Mouse (Mus musculus): Measurements from ENCODE around the gene Adamtsl4.
A peak's percentile ranks its signal among the peaks of the same experiment; 100 is the strongest.

DNA sequence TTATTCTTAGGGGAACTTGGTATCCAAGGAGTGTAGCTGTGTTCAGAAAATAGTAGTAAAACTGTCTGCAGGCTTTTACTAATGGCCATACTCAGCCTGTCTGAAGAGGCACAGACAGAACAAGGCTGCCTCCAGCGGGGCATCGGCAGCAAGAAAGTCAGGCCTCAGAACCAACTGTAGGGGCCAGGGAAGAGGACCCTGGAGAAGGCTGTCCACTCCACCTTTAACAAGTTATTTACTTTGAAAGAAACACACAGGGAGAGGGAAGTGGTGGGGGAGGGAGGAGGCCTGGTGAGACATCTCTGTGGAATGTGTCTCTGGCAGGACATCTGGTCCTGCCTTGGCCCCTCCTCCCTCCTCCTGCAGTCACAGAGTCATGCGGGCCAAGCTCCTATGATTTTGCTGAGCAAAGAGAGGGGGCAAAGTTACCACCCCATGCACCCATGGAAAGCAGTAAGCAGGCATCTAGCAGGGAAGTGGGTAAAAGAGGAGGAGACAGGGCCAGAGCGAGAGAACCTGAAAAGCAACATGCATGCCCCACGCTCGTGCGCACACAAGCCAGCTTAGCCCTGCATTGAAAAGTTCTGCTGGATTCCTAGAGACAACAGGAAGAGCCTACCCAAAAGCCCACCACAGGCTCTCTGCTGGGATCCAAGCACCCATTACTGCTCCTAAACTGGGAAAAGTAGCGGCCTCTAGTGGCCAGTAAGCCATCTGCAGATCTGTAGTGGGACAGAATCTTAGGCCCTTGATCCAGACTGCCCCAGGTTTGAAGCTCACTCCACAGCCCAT lies 12.2 kb downstream of the Adamtsl4 start:
- TF ChIP-seq CTCF (IDR thresholded peaks at IDR 0.05; ENCODE audit: extremely low read depth, insufficient read depth, insufficient read length, insufficient replicate concordance) (peak; percentile 59; the same call in 1 of the 2 replicates), POLR2A (IDR thresholded peaks at IDR 0.05; ENCODE audit: low read depth, low read length) (no peak)

Measured in spleen, adult 2 months (tissue).